Mouse (Mus musculus) layer of hippocampus, postnatal 36 days (tissue): Measurements from ENCODE around the gene Gm10153. TPM values are rescaled to one million over a fixed set of nuclear protein-coding genes. Genes with fewer than 3 reads are reported as not detected.
"Not testable (repeated sequence)": the region's sequence is repeated elsewhere in the genome, so short reads cannot be mapped to it uniquely, and the experiment has no call there.

Experiments
- DNase-seq, 2 experiments: peaks; one replicate each; pipeline ENCODE4 v3.0.0; 2022
- total RNA-seq, 2 experiments: library from RNA; stranded (reverse); gene quantifications; 2 replicates each; pipeline ENCODE4 v1.2.3; 2021

Gm10153 gene
- total RNA-seq, 2 experiments from 2014 or later = not detected

DNA sequence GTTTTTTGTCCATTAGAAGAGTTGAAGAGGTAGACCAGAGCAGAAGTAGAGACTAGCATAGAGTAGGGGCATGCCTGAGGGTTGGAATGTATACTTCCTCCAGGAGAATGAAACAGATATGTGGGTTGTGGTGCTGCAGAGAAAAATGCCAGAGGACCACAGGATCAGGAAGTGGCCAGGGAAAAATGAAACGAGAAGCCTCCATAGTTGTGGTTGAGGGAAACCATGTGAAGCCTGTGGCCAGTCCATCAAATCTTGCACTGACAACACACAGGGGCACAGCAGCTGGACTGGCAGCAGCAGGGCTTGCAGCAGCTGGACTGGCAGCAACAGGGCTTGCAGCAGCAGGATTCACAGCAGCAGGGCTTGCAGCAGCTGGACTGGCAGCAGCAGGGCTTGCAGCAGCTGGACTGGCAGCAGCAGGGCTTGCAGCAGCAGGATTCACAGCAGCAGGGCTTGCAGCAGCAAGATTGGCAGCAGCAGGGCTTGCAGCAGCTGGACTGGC is 46.6 kb downstream of the Gm10153 start:
- DNase-seq = not testable (repeated sequence)

DNA sequence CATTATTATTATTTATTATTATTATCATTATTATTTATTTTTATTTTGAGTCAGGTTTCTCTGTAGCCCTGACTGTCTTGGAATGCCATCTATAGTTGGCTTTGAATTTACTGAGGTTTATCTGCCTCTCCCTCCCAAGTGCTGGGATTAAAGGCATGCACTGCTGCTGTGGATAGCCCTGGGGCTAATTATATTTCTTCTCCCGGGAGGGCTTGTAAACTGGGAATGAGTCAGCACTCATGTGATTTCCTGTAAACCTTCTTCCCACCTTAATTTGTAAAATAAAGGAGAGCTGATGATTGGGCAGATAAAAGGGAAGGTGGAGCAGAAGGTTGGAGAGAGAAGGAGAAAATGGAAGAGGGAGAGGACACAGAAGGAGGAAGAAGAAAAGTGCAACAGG is 49.5 kb downstream of the Gm10153 start:
- DNase-seq = no peak

Other genes starting within 250 kb of the Gm10153 start
- 100 to 1,000 TPM; 163 to 178 TPM for gene Brsk2, start 240.6 kb downstream of the Gm10153 start, total RNA-seq
- 10 to 100 TPM; 28.4 to 29.9 TPM for gene Mob2, start 129.3 kb downstream of the Gm10153 start, total RNA-seq
- 100 to 1,000 TPM; 123 to 125 TPM for gene Dusp8, start 94.5 kb downstream of the Gm10153 start, total RNA-seq
- not detected for gene Gm45618, start 69.7 kb downstream of the Gm10153 start, total RNA-seq
- not detected for gene Gm39115, start 54.4 kb downstream of the Gm10153 start, total RNA-seq
- not detected for gene Gm45337, start 45.8 kb downstream of the Gm10153 start, total RNA-seq
- gene Gm29735, start 33.3 kb downstream of the Gm10153 start, total RNA-seq = not detected
- not detected for gene Gm4553, start 24.6 kb downstream of the Gm10153 start, total RNA-seq
- gene Krtap5-2, start 14.4 kb downstream of the Gm10153 start, total RNA-seq = not detected
- gene Krtap5-3, start 11.0 kb upstream of the Gm10153 start, total RNA-seq = not detected
- gene Gm7579, start 21.5 kb upstream of the Gm10153 start, total RNA-seq = not detected
- not detected for gene Krtap5-5, start 39.6 kb upstream of the Gm10153 start, total RNA-seq
- not detected for gene Gm40460, start 50.7 kb upstream of the Gm10153 start, total RNA-seq
- gene Gm2431, start 68.0 kb upstream of the Gm10153 start, total RNA-seq = not detected
- not detected for gene Gm4559, start 84.0 kb upstream of the Gm10153 start, total RNA-seq
- gene Krtap5-1, start 106.7 kb upstream of the Gm10153 start, total RNA-seq = not detected
- not detected for gene Krtap5-4, start 113.2 kb upstream of the Gm10153 start, total RNA-seq
- gene Ifitm10, start 183.4 kb upstream of the Gm10153 start, total RNA-seq = 10 to 100 TPM; 34.2 to 35.7 TPM
- gene Gm49369, start 192.3 kb upstream of the Gm10153 start, total RNA-seq = not detected
- gene Ctsd, start 197.6 kb upstream of the Gm10153 start, total RNA-seq = 100 to 1,000 TPM; 289 to 292 TPM
- not detected for gene Syt8, start 244.5 kb upstream of the Gm10153 start, total RNA-seq